Mouse (Mus musculus) c-Kit-negative CD71-positive TER-119-positive erythroid progenitor cells, embryonic 14.5 days (primary cell): ENCODE results near the gene Kbtbd13.

Source experiments
- DNase-seq: peaks from one replicate; pipeline ENCODE4 v3.0.0-alpha.2; 2013; ENCODE audit warnings: low read depth, low spot score

The Kbtbd13 gene

DNA sequence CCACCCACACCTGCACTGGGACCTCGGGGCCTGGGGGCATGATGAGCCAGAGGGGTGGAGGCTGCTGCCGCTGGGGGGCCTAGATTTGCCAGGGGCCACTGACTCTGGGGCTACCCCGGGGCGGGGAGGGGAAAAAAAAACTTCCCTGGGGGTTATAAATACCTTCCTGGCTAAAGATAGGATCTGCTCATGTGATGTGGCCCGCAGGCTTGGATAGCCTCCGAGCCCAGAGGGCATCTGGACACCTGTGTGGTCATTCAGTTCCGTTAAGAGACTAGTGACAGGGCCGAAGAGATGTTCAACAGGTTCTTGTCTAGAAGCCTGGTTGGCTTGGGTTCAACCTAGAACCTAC lies at the start of gene Kbtbd13:
Gene Kbtbd13 (minus strand): TSS at position 40 of the 352 bp plus-strand sequence.
- DNase-seq, result no peak

DNA sequence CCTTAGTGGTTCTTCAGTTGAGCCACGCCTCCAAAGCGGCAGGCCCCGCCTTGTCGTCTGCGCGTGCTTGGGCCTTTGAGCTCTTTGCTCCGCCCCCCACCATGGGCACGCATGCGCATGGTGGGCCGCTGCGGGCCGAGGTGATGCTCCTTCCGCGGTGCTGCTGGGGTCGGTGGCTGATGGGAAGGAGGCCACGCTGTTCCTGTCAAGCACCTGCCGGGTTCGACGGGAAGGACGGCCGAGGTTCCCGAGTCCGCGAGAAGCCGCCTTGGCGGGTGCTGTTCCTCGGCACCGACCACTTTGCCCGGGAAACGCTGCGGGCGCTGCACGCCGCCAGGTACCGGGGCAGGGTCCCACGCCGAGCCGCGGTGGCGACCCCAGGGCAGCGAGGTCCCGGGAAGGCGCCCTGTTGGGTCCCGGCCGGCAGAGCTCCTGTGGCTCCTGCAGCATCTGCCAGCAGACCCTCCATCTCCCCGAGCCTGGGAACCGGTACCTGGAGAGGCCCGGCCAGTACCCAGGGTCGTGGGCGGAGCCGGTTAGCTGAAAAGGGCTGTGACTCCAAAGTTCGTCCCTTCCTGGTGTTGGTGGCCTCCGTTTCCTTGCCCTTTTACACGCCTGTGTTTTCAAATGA lies 44.3 kb upstream of the Kbtbd13 start, which contains the start of gene Mtfmt:
Gene Mtfmt (plus strand): TSS at position 112 of the 631 bp plus-strand sequence.
- peak; percentile 93 for DNase-seq

DNA sequence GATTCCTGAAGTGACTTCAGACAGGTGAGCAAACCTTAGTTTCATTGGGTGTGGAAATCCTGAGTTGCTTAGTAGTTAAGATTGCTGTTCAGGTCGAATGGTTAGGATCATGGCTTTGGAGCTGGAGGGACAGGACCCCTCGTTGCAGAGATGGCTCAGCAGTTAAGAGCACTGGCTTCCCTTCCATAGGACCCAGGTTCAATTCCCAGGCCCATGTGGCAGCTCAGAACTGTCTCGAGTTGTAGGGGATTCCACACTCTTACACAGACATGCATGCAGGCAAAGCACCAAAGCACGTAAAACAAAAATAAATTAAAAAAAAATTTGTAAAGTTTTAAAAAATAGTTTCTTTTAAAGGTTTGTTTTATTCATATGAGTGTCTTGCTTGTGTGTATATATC lies 43.8 kb upstream of the Kbtbd13 start:
- no peak for DNase-seq

DNA sequence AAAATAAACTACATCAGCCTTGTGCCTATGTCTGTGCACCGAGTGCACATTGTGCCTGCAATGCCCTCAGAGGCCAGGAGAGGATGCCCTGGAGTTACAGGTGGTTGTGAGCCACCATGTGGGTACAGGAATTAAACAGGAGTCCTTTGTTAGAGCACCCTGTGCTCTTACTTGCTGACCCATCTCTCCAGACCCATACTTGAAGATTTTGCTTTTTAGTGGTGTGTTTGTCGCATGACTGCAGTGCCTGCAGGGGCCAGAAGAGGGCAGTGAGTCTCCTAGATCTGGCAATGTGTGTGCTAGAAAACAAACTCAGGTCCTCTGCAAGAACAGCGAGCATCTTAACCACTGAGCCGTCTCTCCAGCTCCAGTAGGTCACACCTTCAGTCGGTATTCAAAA lies 42.7 kb upstream of the Kbtbd13 start:
- DNase-seq, result peak; percentile 59

DNA sequence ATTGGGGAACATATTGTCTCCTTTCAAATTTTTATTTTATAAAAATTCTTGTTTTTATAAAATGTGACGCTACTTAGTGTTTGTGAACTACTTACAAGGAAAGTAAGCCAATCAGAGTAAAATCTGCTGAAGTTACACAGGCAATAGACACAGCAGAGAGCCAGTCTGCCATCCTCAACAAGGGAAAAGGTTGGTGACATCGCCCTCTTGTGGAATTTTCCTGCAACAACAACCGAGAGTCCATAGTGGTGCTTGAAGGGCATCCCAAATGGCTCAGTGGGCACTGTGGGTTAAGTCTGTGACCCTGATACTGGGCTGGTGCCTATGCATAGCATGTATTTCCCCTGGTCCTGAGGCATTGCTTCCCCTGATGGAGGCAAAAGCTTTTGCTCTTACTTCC lies 40.8 kb upstream of the Kbtbd13 start:
- DNase-seq, result peak; percentile 67

DNA sequence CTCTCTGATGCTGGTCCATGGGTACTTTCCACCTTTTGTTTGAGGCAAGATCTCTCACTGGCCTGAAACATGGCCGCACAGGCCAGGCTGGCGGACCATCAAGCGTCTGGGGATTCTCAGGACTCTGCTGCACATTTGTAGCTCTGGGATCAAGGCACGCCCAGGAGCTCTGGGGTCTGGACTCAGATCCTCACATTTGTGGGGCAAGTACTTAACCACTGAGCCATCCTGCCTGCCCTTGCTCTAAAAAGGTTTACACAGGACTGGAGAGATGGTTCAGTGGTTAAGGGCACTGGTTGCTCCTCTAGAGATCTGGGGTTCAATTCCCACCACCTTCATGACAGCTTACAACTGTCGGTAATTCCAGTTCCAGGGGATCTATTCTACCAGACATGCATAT lies 39.5 kb upstream of the Kbtbd13 start:
- DNase-seq, result no peak

DNA sequence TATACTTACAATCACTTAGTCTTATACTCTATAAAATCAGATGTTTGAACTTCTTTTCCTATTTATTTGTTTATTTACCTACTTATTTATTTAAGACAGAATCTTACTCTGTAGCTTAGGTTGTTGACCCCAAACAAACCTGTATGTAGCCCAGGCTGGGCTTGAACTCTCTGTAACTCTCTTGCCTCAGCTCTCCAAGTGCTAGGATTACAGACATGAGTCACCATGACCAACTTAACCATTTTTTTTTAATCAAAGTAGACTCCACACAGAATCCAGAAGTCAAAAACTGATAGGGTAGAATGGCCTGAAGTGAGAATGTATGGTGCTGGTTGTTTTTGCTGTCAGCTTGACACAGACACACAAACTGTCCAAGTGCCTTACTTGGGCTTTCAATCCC lies 38.9 kb upstream of the Kbtbd13 start:
- no peak for DNase-seq

DNA sequence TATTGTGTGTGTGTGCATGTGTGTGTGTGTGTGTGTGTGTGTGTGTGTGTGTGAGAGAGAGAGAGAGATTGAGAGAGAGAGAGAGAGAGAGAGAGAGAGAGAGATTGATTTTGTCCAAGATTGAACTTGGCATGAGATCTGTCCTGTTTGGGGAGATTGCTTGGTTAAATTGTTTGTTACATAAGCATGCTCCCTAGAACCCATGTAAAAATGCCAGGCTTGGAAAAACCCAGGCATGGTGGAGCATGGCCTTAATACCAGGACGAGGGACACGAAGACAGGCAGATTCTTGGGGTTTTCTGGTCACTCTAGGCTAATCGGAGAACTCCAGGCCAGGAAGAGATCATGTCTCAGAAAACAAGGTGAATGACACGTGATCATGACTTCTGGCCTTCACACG lies 36.6 kb upstream of the Kbtbd13 start:
- DNase-seq, result no peak

DNA sequence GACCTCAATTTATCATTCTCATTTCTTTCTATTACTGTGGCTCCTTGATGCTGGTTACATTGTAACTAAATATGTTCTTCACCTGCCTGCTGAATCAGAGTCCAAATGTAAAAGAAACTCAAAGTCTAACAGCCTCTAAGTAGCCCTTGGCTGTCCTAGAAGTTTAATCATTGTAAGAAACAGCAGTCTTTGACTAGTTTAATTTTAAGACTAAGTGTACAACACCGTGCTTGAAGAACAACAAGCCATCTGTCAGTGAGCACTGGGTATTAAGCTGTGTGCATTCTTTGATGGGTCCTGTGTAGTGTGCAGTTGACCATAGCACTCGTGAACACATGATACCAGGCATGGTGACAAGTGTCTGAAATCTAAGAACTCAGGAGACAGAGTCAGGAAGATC lies 36.1 kb upstream of the Kbtbd13 start:
- DNase-seq, result no peak

DNA sequence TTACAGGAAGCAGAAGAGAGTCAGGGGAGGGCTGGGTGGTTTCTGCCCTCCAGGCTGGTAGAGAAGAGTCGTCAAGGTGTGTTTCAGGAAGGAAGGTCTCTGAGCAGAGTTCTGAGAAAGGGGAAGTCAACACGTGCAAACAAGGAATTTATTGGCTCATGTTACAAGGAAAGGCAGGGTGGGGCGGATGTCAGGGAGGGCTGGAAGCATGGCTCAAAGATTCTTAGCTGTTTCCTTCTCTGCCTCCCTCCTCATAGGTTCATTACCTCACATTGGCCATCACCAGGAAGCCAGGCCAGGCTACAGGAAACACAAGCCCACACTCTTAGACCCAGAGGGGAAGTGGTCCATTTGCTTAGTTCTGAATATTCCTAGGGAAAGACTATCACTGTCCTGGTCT lies 32.9 kb upstream of the Kbtbd13 start:
- DNase-seq, result no peak

DNA sequence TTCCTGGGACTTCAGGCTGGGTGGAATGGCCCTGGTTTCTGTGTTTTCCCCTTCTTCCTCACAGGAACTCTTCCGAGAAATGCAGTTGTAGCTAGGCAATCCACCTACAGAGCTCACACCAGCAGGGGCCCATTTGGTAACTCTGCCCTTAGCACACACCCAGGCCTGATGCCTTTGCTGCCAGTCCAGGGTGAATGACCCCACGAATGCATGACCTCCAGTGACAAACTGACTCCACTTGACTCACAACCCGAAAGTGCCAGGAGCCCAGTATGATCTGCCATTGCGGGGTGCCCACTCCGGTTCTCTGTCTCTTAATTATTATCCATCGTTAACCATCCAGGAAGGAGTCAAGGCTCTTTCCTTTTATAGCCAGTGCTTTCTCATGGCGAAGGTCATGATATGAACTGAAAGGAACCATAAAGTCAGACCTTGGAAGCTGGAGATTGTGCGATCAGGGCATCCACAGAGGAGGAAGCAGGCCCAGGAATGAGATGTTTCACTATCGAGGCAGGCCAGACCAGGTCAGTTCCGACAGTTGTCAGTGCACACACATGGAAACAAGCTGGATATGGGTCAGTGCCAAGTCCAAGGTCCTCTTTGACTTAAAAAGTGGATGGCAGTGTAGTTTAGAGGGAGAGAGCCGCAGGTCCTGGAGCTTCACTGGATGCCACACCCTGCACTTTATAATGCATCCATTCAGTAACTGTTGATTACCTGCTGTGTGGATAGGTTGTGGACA lies 31.5 kb upstream of the Kbtbd13 start, which contains the start of gene Slc51b:
Gene Slc51b (minus strand): TSS at position 196 of the 742 bp plus-strand sequence.
- DNase-seq, result no peak

DNA sequence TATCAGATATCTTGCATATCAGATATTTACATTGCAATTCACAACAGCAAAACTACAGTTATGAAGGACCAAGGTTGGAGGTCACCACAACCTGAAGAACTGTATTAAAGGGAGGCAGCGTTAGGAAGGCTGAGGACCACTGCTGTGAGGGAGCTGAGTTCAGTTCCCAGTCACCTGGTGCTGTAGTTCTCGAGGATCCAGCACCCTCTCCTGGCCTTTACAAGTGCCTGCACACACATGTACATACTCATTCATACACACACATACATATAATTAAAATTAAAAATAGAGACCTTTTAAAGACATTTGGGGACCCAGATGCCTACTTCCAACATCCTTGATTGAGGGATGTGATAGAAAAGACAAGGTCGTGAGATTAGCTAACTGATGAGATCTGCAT lies 28.2 kb upstream of the Kbtbd13 start:
- DNase-seq, result no peak

DNA sequence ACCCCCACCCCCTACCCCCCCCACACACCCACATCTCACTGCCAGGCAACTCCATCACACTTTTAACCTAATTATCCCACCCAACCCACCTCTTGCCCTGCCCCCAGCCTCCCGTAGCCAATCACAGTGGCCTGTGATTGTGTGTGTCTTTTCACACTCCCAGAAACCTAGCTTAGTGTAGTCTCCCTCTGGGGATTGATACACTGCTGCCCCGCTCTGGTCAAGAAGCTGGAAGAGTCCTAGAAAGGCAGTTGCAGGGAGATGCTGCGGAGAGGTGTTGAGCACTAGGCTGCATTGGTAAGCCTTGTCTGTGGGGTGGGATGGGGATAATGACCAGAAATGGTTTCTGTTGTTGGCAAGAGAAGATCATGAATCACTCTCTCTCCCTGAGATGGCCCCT lies 26.3 kb upstream of the Kbtbd13 start:
- DNase-seq, result no peak

DNA sequence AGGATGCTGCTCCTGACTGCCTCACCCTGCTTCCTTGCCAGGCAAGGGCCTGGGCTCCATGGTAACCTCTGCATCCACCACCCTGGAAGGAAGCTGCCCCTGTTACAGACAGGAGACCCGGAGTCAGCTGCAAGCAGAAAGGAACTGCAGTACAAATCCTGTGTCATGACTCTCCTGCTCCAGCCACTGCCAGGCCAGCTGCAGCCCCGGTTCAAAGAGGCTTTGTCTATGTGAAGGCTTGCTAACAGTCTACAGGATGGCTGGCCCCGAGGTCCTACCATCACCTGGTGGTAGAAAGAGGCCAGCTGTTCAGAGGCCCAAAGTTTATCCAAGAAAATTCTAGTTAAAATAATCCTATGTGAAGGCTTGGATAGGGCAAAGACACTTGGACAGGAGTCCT lies 19.9 kb upstream of the Kbtbd13 start:
- no peak for DNase-seq

DNA sequence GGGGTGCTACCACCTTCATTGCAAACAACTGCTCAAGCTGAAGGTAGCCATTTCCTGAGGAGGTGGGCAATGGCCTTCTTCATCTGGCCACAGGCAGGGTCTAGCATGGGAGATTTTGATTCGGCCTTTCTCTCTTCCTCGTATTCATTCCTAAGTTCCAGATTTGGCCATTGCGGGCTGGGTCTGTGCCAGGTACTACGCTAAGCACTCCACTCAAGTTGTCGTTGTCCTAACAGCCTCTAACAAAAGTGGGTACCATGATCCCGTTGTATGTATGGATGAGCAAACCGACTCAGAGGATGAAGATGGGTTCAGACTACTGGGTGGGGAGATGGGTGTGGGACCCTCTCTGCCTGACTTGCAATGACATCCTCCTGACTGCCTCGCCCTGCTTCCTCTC lies 18.9 kb upstream of the Kbtbd13 start:
- DNase-seq, result no peak

DNA sequence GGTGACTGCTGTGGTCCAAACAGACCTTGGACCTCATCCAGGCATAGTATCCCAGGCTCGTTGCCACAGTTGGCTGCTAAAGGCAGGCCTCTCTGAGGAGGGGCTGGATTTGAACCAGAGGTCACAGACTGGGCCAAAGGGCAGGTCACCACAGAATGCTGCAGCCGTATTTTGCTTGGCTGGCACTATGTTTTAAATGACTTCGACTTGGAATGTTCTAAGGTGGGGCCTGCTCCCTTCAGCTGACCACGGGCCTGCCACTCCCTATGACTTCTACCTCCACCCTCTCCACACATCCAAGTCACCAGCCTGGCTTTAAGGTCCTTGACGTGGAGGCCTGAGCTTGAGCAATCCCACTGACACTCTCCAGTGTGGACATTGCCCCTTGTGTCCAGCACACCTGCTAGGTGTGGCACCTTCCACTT lies 17.4 kb upstream of the Kbtbd13 start:
- no peak for DNase-seq

DNA sequence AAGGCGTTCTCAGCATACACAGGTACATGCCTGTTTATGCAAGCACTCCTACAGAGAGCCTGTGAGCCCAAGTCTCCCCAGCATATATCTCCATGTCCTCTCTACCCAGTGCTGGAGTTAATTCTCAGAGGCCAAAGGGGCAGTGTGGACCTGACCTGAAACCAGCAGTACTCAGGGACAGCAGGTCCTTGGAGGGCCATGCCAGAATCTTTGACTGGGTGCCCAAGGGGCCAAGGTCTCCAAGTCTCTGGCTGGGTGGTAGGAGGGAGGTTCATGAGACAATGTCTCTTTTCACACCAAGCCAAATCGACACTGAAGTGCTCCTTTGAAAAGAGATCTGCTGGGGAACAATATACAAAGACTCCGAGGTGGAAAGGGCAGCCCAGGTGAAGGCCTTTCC lies 16.4 kb upstream of the Kbtbd13 start:
- no peak for DNase-seq

DNA sequence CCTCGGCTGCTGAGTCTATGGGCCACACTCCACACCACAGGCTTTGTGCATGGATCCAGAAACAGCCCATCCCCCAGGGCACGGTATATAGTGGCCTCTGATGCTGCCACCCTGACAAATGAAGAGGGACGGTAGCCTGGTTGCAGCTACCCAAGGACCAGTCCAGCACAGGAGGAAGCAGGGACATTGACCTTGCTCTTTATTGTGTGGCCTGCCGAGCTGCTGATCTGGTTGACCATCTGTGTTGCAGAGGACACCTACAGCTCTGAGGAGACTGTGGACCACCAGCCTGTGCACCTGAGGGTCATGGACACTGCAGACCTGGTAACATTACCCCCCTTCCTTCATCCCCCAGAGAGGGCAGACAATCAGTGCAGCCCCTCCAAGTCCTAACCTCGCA lies 15.9 kb upstream of the Kbtbd13 start:
- no peak for DNase-seq

DNA sequence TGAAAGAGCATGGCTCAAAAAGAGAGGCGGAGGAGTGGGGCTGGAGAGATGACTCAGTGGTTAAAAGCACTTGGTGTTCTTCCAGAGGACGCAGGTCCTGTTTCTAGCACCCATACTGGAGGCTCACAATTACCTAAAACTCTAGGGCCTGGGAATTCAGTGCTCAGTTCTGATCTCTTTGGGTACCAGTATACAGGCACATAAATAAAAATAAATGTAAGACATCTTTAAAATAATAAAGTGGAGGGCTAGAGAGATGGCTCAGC lies 13.7 kb upstream of the Kbtbd13 start:
- DNase-seq, result no peak

DNA sequence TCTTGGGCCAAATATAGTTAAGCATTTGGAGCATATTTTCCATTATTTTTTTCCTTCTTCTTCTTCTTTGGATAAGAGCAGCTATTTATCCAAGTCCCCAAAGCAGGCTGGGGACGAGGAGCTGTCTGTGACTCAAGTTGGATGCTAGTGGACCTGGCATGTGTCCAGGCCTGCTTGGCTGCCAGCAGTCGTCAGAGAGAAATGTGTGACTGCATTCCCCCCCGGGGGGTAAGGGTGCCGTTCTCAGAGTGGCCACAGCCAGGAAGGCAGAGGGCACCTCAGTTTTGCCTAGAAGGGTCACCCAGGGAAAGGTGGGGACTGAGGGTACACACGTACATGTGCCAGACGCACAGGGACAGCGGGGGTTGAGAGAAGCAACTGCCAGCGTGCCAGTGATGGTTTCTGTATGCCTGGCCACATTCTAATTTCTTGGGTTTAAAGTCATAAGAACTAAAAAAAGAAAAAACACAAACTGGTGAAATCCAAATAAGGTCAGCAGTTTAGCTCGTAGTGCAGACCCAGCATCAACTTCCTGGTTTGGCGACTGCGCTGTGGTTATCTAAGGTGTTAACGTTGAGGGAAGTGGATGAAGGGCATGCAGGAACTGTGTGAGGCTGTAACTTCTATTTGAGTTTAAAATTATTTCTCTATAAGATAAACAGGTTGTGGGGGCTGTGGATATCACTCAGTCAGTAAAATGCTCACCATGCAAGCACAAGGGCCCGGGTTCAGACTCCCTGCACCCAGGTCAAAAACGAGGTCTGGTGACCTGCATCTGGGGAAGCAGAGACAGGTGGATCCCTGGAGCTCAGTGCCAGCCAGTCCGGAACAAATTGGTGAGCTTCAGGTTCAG lies 13.1 kb upstream of the Kbtbd13 start:
- DNase-seq, result no peak

DNA sequence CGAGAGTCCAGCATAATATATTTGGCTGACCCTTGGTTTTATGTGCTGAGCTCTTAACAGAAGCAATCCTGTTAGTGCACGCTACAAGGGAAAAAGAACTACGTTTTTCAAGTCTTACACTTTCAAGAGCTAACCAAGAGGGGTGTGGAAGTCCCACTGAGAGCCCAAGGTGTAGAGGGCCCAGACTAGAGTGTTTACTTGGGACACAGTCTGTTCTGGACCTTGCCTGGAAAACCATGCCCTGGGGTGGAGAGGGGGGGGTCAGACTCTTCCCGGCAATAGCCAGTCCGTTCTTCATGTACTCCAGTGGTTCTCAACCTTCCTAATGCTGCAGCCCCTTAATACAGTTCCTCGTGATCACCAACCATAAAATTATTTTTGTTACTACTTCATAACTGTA lies 8.5 kb upstream of the Kbtbd13 start:
- DNase-seq, result no peak

DNA sequence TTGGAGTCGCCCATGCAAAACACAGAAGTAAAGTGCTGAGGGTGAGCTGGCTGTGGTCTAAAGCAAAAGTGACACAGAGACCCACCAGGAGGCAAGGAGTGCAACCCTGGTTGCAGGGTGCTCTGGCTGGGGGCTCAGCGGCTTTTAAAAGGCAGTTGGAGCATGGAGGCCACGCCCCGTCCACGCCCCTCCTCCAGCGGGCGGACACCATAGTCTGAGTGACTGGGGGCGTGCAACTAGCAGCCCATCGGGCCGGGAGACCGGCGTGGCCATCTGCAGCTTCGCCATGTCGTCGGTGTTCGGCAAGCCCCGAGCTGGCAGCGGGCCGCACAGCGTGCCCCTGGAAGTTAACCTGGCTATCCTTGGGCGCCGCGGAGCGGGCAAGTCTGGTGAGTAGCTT lies 6.8 kb upstream of the Kbtbd13 start, which contains the start of gene Rasl12:
Gene Rasl12 (plus strand): TSS at position 228 of the 400 bp plus-strand sequence.
- DNase-seq, result peak; percentile 6

DNA sequence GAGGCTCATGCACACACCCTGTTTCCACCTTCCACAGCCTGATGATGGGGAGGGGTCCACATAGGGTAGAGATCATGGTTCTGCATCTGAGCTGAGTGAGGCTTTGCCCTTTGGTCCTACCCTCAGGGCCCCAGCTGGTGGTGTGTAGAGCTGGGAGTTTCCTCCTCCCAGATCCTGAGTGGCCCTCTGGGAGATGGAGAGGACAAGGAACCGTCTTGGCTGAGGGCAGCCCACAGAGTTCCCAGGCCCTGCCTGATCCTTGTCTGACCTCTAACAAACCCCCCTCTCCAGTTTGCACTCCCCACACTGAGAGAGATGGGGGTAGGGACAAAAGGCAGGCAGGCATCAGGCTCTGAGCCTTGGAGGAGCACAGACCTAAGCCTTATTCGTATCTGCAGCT lies 2.9 kb upstream of the Kbtbd13 start:
- no peak for DNase-seq
